Mouse (Mus musculus) liver, embryonic 15.5 days (tissue): ENCODE measurements at regions not wholly inside any gene's neighbourhood (a gene's known extent, or its start where the extent isn't known, plus 50 kb on each side); places are given as distances from the start of the nearest gene placed in this dataset.

Experiments
- ATAC-seq: fragments of 200-750 bp; cut with Nextera tagmentation; 2 replicates; pipeline ENCODE4 v1.8.0; 2017; ENCODE audit warnings: moderate number of reproducible peaks, mild to moderate bottlenecking, moderate library complexity; ENCODE audit not compliant: insufficient read depth
- H3K27ac ChIP-seq: fragments of 300-500 bp; sonication (generic); replicated peaks from 2 replicates; pipeline ENCODE4 v1.5.1; 2015; ENCODE audit warnings: mild to moderate bottlenecking, inconsistent platforms
- H3K27me3 ChIP-seq: fragments of 300-500 bp; sonication (generic); 2 replicates; pipeline ENCODE4 v1.6.1; 2015; ENCODE audit warnings: mild to moderate bottlenecking, inconsistent platforms
- H3K36me3 ChIP-seq: fragments of 300-500 bp; sonication (generic); replicated peaks from 2 replicates; pipeline ENCODE4 v1.6.1; 2015; ENCODE audit warnings: moderate library complexity, mild to moderate bottlenecking, inconsistent platforms
- H3K4me1 ChIP-seq: fragments of 300-500 bp; sonication (generic); replicated peaks from 2 replicates; pipeline ENCODE4 v1.6.1; 2015; ENCODE audit warnings: inconsistent platforms
- H3K4me2 ChIP-seq: fragments of 300-500 bp; sonication (generic); 2 replicates; pipeline ENCODE4 v1.6.1; 2015; ENCODE audit warnings: moderate library complexity, mild to moderate bottlenecking, inconsistent platforms
- H3K4me3 ChIP-seq: fragments of 300-500 bp; sonication (generic); replicated peaks from 2 replicates; pipeline ENCODE4 v1.5.1; 2015; ENCODE audit warnings: mild to moderate bottlenecking, inconsistent platforms
- H3K9ac ChIP-seq: fragments of 300-500 bp; sonication (generic); 2 replicates; pipeline ENCODE4 v1.6.1; 2015; ENCODE audit warnings: moderate library complexity, mild to moderate bottlenecking, inconsistent platforms
- H3K9me3 ChIP-seq: fragments of 300-500 bp; sonication (generic); replicated peaks from 2 replicates; pipeline ENCODE4 v1.6.1; 2016; ENCODE audit warnings: inconsistent platforms
- WGBS: fragments of 180-500 bp; shearing (Covaris S2); methylation state at CpG from one replicate; pipeline ENCODE4 v1.1.7; 2015; ENCODE audit warnings: mixed read lengths; ENCODE audit not compliant: insufficient replicate concordance; 5-methylcytosine and 5-hydroxymethylcytosine counted together

DNA sequence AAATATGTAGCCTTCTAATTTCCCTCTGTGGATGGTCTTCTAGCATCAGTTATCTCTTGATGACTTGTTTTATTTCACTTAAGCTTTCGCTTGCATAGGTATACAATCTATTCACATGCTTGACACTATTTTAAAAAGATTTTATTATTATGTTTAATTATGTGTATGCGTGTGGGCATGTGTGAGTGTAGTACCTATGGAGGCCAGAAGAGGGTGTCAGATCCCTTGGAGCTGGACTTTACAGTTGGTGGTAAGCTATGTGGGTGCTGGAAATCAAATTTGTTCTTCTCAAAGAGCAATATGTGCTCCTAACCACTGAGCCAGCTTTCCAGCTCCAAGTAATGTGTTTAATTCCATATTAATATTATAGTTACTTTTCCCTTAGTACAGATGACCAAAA lies 372.6 kb upstream of the Camk1g start:
- H3K4me2 ChIP-seq: no peak overlapping the region
- no peaks in the 10 kb centered on the region for H3K4me1 ChIP-seq
- H3K9me3 ChIP-seq: no peaks in the 10 kb centered on the region
- no peak overlapping the region for H3K4me3 ChIP-seq
- no peak for ATAC-seq
- no peaks in the 10 kb centered on the region for H3K36me3 ChIP-seq
- WGBS: 64% methylated on average over 2 of the region's 2 CpGs
- no peak overlapping the region for H3K27ac ChIP-seq
- H3K27me3 ChIP-seq: no peaks in the 10 kb centered on the region
- H3K9ac ChIP-seq: no peak overlapping the region

DNA sequence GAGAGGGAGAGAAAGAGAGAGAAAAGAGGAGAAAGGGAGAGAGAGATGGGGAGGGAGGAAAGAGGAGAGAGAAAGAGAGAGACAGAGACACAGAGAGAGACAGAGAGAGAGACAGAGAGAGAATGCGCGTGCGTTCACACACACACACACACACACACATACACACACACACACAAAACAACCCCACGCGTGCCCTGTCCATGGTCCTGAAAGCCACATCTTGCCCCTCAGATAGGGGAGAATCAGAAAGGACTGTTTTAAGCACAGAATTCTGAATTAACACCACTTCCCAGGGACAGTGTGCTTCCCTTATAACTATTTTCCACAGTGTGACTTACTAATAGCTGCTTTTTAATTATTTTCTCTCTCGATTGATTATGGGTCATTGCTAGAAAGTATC lies 368.7 kb upstream of the Camk1g start:
- no peaks in the 10 kb centered on the region for H3K9me3 ChIP-seq
- H3K4me1 ChIP-seq: no peaks in the 10 kb centered on the region
- no peak overlapping the region for H3K4me3 ChIP-seq
- WGBS: 55% methylated on average over 6 of the region's 6 CpGs
- H3K27ac ChIP-seq: no peak overlapping the region
- no peaks in the 10 kb centered on the region for H3K36me3 ChIP-seq
- no peak overlapping the region for H3K9ac ChIP-seq
- no peak for ATAC-seq
- H3K4me2 ChIP-seq: no peak overlapping the region
- no peaks in the 10 kb centered on the region; the same call in 1 of the 2 replicates for H3K27me3 ChIP-seq

DNA sequence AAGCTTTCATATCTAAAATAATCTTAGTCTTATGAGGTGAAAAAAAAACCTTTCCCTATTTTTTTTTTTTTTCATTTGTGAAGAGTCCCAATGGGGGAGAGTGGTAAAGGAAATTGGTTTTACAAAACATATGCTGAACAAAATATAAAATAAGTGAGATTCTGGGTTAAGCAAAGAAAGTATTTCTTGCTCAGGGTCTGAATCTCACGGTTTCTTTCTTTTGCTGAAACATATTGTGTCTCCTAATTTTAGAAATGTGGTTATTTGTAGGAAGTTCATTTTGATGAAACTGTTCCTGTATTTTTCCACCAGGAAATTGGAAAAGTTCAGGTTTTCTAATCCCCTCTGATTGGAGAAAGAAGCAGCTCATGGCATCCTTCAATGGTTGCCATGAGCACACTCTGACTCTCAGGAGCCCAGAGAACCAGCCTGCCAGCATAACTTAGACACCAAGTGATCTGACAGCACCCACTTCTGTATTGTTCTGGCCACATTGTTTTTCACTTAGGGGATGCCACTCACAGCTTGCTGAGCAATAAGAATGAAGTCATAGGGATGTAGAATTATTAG lies 365.9 kb upstream of the Camk1g start:
- Histone ChIP-seq H3K27ac (no peak overlapping the region), H3K4me2 (no peak overlapping the region), H3K36me3 (no peaks in the 10 kb centered on the region), H3K9me3 (no peaks in the 10 kb centered on the region), H3K9ac (no peak overlapping the region), H3K27me3 (no peaks in the 10 kb centered on the region; the same call in 1 of the 2 replicates), H3K4me3 (no peak overlapping the region), H3K4me1 (no peaks in the 10 kb centered on the region)
- WGBS: 54% methylated on average over 1 of the region's 1 CpGs
- no peak for ATAC-seq

DNA sequence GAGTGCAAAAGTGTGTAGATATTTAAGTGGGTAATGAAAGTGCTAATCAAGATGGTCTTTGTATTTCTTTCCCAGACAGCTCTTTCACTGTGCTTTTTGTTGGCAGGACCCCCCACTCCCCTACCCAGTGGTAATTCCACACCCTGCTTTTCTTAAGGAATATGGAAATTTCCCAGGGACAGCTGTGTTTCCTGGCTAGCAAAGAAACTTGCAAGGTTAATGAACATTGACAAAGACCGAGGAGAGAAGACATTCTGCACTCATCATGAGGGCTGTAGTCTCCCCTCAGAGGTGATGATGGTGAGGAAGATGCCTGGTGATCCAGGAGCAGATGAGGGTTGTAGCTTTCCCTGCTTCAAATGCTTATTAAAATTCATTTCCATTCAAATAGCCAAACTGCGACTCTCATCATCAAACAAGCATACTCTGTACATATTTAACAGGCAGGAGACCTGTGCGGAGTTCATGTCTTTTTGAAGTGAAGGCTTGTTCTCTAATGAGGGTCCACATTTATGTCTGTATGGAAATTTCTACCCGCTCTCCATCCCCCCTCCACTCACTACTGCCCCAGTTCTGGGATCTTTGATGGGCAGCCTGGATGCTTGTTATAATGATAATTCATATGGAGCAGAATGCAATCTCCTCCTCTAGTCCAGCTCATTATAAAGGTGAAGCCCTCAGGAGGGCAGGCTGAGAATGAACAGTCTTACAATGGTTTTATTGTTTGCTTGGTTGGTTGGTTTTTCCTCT lies 364.1 kb upstream of the Camk1g start:
- no peak for ATAC-seq
- Histone ChIP-seq H3K9me3 (no peaks in the 10 kb centered on the region), H3K36me3 (no peaks in the 10 kb centered on the region), H3K4me2 (no peak overlapping the region), H3K9ac (no peak overlapping the region), H3K27me3 (no peaks in the 10 kb centered on the region; the same call in 1 of the 2 replicates), H3K27ac (no peak overlapping the region), H3K4me3 (no peak overlapping the region), H3K4me1 (no peaks in the 10 kb centered on the region)
- WGBS: 37% methylated on average over 4 of the region's 4 CpGs

DNA sequence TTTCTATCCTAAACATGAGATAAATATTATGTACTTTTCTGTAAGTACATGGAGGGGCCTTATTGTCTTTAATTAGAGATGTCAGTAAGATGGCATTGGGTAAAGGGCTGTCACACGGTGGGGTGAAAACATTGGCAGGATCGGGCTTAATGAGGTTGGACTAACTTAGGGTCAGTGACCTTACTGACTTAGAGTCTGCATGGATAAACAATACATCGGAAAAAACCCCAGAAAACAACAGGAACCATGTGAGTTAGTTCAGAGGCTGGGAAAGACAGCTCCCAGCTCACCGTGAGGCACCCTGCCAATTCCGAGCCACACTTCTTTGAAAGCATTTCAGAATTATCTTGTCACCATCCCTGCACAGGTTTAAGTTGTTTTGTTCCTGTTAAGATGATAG lies 363.3 kb upstream of the Camk1g start:
- no peak overlapping the region for H3K27ac ChIP-seq
- WGBS: 18% methylated on average over 5 of the region's 5 CpGs
- no peak overlapping the region for H3K4me3 ChIP-seq
- no peaks in the 10 kb centered on the region; the same call in 1 of the 2 replicates for H3K27me3 ChIP-seq
- ATAC-seq: no peak
- no peaks in the 10 kb centered on the region for H3K4me1 ChIP-seq
- H3K36me3 ChIP-seq: no peaks in the 10 kb centered on the region
- no peak overlapping the region for H3K9ac ChIP-seq
- H3K4me2 ChIP-seq: no peak overlapping the region
- H3K9me3 ChIP-seq: no peaks in the 10 kb centered on the region

DNA sequence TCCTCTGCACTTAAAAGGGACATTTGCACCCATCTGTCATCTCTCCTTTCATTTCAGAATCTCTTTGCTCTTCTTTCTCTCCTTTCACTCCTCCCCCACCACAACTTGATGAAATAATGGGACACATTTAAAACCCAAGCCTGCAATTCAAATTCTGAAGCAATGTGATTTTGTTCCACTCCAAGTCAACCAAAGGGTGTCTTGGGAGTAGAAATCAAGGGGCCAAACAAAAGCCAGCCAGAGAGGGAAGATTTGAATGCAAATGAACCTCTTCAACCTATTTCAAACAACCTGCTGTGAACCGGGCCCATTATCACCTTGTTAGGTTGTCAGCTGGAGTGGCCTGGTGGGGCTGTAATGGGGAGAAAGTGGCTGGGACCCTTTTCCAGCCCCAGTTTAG lies 362.0 kb upstream of the Camk1g start:
- no peaks in the 10 kb centered on the region; the same call in 1 of the 2 replicates for H3K27me3 ChIP-seq
- no peak overlapping the region for H3K27ac ChIP-seq
- H3K4me3 ChIP-seq: no peak overlapping the region
- ATAC-seq: no peak
- no peaks in the 10 kb centered on the region for H3K36me3 ChIP-seq
- 6% methylated on average over 1 of the region's 1 CpGs for WGBS
- no peak overlapping the region for H3K4me2 ChIP-seq
- no peak overlapping the region for H3K9ac ChIP-seq
- no peaks in the 10 kb centered on the region for H3K4me1 ChIP-seq
- no peaks in the 10 kb centered on the region for H3K9me3 ChIP-seq

DNA sequence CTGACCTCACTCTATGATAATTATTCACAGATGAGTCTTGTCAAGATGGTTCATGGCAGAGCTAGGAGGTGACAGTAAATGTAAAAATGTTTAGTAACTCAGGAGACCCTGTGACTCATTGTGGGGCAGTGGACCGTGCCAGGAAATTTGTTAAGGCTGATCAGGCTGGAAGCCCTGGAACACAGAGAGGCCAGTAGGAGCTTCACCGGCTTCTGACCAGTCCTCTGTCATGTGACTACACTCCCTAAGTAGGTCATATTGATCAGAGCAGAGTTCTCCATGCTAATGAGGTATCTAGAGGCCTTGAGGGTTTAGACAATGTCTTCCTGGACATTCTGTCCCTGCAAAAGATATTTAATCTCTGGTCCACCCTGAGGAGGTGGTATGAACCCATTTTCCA lies 351.8 kb upstream of the Camk1g start:
- ATAC-seq: no peak
- H3K4me2 ChIP-seq: no peak overlapping the region
- H3K27ac ChIP-seq: no peak overlapping the region

DNA sequence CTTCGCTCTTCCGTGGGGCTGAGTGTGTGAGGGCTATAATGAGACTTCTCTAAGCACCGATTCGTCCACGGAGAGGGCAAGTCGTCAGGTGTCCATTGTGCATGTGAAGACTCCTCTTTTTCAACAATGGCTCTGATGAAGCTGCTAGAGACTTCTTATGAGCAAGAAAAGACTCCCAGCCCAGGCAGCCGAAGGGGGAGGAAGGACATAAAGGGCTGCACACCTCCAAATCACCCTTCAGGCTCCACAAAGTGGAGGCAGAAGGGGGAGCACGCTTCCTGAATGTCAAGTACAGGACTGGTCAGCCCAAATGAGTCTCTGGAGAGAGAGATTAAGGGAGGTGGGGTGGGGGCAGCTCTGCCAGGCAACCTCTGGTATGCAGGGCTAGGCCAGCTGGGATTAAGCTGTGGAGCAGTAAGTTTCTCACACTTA lies 350.3 kb upstream of the Camk1g start:
- H3K27me3 ChIP-seq: no peaks in the 10 kb centered on the region
- H3K27ac ChIP-seq: no peak overlapping the region
- no peak overlapping the region for H3K9ac ChIP-seq
- no peaks in the 10 kb centered on the region for H3K36me3 ChIP-seq
- ATAC-seq: no peak; the same call in 1 of the 2 replicates
- H3K4me2 ChIP-seq: no peak overlapping the region
- no peak overlapping the region for H3K4me3 ChIP-seq
- H3K4me1 ChIP-seq: no peaks in the 10 kb centered on the region
- 53% methylated on average over 8 of the region's 8 CpGs for WGBS
- H3K9me3 ChIP-seq: no peaks in the 10 kb centered on the region

More for the DNA sequence above, 351.8 kb upstream of the Camk1g start:
- Histone ChIP-seq H3K4me3 (no peak overlapping the region), H3K27me3 (no peaks in the 10 kb centered on the region), H3K9me3 (no peaks in the 10 kb centered on the region), H3K36me3 (no peaks in the 10 kb centered on the region), H3K4me1 (no peaks in the 10 kb centered on the region), H3K9ac (no peak overlapping the region)
- 71% methylated on average over 2 of the region's 2 CpGs for WGBS

DNA sequence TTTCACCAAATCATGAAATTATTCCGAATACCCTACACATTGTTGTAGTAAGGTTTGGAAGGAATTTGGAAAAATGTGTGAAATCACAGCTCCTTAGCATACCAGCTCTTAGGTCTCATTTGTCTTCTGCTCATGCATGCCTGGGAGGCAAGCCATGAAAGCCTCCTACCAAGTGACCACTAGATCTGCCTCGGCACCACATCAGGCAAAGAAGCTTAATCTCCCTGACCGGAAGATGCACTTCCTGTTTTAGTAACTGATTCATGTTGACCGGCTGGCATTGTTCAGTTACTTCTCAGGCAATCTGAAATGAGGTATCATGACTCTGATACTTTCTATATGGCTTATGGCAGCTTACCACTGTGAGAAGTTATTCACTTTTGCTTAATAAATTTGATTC lies 345.2 kb upstream of the Camk1g start:
- Histone ChIP-seq H3K9me3 (no peaks in the 10 kb centered on the region), H3K4me3 (no peak overlapping the region), H3K27me3 (no peaks in the 10 kb centered on the region), H3K9ac (no peak overlapping the region), H3K27ac (no peak overlapping the region), H3K4me2 (no peak overlapping the region), H3K4me1 (no peaks in the 10 kb centered on the region), H3K36me3 (no peaks in the 10 kb centered on the region)
- WGBS: 19% methylated on average over 4 of the region's 4 CpGs
- no peak for ATAC-seq

DNA sequence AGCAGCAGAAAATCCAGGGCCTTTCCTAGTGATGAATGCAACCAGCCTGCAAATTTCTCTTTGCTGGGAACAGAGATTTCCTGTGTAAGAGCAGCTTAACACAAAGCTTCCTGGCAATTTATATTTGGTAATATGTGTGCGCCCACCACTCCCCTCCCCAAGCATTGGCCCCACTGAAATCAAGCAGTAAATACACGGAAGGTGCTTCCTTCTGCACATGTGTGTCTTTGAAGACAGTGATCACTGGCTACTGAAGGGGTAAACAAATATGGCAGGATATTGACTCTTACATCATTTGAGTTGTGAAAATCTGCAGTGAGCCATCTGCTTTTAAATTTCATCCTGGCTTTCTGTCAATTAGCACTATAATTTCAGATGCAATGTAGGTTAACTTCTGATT lies 344.5 kb upstream of the Camk1g start:
- no peak for ATAC-seq
- Histone ChIP-seq H3K36me3 (no peaks in the 10 kb centered on the region), H3K4me3 (no peak overlapping the region), H3K27ac (no peak overlapping the region), H3K9me3 (no peaks in the 10 kb centered on the region), H3K4me1 (no peaks in the 10 kb centered on the region), H3K4me2 (no peak overlapping the region), H3K9ac (no peak overlapping the region), H3K27me3 (no peaks in the 10 kb centered on the region)
- 64% methylated on average over 2 of the region's 2 CpGs for WGBS

DNA sequence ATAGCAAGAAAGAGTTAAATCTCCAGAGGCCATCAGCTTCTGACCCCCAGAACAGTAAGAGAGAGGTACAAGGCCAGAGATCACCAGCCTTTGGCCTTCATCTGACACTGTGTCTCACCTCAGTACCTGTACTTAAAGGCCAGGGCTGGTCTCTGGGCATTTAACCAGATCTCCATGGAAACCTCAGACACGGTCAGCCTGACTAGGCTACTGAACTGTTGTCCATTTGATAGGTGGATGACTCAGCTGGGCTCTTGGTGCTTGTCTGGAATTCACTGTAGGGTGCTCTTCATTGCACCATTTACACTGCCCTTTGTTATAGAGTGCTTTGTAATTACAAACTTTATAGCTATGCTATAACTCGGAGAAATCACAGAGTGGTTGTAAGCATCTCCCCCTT lies 335.1 kb upstream of the Camk1g start:
- no peak overlapping the region for H3K4me3 ChIP-seq
- no peak overlapping the region for H3K27ac ChIP-seq
- 0 out of 2 replicates have a peak, but pooled peaks cover 3% of the 10 kb centered on the region for H3K4me1 ChIP-seq
- 48% methylated on average over 2 of the region's 2 CpGs for WGBS
- no peaks in the 10 kb centered on the region for H3K9me3 ChIP-seq
- no peaks in the 10 kb centered on the region; the same call in 1 of the 2 replicates for H3K27me3 ChIP-seq
- no peaks in the 10 kb centered on the region for H3K36me3 ChIP-seq
- no peak for ATAC-seq
- no peak overlapping the region for H3K4me2 ChIP-seq
- H3K9ac ChIP-seq: no peak overlapping the region
